Mouse (Mus musculus): ENCODE data around the gene Celsr2.

Gene Celsr2

DNA sequence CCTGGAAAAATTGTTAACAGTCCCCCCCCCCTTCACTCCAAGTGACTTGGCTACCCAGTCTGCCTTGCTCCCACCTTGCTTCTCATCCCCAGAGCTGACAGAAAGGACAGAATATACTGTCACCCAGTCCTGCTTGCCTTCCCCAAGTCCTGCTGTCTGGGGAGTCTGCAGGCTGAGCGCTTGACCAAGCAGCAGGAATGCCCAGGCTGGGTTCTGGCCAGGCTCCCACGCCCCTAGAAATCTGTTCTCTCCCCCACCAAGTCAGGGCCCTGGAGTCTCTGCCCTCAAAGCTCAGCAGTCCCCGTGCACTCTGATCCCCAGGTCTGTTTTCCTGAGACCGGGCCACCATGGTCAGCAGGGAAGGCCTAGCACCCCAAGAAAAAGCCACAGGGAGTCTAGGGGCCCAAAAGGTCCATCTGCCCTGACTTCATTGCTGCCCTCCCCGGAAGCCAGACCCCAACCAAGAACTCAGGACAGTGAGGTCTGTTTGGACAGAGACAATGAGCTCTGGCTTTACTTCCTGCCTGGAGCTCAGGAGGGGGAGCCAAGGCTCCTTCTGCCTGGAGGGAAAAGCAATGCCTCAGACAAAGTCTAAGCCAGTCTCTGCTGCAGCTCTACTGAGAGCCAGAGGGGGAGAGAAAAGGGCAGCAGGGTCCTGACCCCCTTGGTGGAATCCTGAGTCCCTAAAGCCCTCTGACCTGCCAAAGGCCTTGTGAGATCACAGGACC, 4.2 kb downstream of the Celsr2 start:
- peak; percentile 92 for DNase-seq

- DNase-seq: no peak
These were observed 5.0 kb downstream of the Celsr2 start for GRCm38 (mm10) chr3:108410359-108410714.

DNA sequence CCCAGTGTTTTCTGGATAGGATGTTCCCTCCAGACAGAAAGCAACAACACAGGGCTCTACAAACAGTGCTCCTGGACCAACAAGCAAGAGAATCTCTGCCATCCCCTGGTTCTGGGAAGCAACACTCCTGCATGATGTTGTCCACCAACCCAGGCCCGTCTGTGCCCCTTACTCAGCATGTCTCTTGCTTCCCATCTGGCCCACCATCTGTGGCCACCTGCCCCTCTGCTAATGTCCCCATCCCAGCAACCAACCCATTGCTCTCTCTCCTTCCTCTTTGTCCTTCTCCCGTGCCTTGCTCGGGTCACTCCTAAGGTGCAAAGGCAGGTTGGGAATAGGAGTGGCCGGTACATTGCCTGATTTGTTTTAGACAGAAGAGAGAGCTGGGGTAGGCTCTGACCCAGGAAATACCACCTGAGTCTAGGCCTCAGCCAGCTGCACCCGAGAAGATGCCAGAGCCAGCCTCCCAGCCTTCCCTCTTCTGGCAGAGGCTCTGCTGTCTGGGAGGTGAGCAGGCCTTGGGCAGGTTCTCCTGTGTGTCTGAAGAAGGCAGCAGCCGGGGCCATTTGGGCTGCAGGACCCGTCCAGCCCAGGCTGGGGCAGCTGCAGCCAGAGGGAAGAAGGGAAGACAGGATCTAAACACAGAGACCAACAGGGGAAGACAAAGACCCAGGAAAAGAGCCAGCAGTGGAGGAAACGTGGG, 5.5 kb downstream of the Celsr2 start:
- peak in 1 of 2 experiments; percentile 51 for DNase-seq

DNA sequence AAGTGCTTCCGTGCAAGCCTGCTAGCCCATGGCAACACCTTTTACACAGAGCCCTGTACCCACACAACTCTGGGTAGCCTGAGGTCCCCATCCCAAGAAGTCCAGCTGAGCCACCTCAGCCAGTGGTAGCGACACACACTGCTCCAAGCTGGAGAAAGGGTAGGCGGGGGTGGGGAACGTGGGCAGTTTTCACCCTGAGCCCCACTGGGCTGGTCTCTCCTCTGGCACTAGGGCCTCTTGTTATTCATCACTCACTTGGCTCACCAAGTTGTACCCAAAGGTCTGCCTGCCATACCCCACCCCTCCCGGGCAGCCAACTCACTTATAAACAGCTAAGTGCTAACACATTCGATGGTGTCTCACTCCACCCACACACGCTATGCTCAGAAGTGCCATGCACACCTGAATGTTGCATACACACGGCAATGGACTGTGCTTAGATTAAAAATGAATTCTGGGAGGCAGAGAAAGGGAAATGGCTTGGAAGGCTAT, 6.8 kb downstream of the Celsr2 start:
- DNase-seq: no peak

GRCm38 (mm10) chr3:108406306-108406885, 9.0 kb downstream of the Celsr2 start:
- DNase-seq: no peak

DNA sequence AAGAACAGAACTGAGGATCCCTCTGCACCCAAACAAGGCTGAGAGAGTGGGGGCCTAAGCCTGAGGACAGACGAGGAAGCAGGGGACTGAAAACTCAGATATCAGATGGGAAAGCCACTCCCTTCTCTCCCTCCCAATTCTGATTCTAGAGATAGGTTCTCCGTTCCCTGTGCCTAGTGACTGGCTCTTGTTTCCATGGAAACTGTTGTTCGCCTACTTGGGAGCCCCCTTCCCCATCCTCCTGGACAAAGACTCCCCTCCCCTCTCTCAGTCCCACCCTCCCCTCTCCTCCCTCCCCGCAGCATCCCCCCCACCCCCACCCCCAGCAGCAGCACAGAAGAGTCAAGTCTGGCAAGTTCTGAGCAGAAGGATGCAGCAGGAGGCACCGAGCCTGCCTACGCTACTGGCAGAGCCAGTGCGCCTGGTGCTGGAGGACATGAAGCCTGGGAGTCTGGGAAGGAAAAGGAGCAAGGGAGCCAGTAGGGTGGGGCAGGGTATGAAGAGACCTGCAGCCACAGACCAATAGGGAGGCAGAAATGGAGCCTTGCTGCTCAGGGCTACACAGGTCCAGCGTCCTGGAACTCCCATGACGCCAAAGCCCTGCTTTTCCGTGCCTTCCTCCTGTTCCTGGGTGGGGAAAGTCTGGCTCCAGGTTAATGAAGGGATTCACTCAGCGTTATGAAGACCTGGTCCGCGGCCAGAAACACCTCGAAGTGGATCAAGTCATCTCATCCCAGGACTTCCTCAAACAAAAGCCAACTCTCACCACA, 9.6 kb downstream of the Celsr2 start:
- DNase-seq: no peak

DNA sequence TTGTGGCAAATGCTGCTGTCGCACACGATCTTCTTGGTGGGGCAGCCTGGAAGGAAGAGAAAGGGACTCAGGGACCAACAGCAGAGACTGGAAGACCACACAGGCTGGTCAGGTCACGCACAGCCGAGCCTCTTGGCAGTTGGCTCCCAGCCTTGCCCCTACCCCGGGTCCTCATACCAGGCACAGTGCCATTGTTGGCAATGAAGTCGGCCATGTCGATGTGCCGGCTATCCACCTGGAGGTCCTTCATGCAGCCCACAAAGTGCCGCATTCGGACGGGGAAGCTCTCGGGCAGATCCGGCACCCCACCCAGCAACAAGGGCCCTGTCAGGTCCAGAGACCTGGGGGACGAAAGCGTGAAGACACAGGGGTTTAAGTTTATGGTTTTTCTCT, 12.8 kb downstream of the Celsr2 start:
- DNase-seq: no peak

- peak; percentile 95 to 96 for DNase-seq
These were observed 13.4 kb downstream of the Celsr2 start for GRCm38 (mm10) chr3:108401692-108402527.

- DNase-seq: no peak
These were observed 14.9 kb downstream of the Celsr2 start for GRCm38 (mm10) chr3:108400442-108400841.

GRCm38 (mm10) chr3:108398281-108398680, 17.1 kb downstream of the Celsr2 start:
- DNase-seq: no peak

- DNase-seq: no peak
These were observed 22.6 kb downstream of the Celsr2 start for GRCm38 (mm10) chr3:108392793-108393192.

DNA sequence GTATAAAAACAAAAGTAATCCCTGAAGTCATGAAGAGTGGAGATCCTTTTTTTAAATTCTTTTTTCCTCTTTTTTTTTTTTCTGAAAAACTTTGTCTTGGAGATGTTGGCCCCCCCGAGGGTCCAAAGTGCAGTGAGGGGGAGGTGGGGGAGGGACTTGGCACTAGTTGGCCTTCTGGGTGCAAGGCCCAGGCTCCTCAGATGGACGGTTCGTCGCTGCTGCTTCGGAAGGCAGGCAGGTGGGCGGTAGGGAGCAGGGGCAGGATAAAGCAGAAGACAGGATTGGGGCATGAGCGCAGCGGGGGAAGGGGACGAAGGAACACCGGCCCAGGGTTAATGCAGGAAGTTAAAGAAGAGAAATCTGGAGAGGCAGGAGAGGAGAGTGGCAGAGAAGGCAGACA, 23.1 kb downstream of the Celsr2 start:
- DNase-seq: peak; percentile 79 to 89

- peak; percentile 95 to 98 for DNase-seq
These were observed 26.2 kb downstream of the Celsr2 start for GRCm38 (mm10) chr3:108389111-108389545.

GRCm38 (mm10) chr3:108386186-108386585, 29.2 kb downstream of the Celsr2 start:
- no peak for DNase-seq

- DNase-seq: no peak
These were observed 30.9 kb downstream of the Celsr2 start for GRCm38 (mm10) chr3:108384425-108384824.

DNA sequence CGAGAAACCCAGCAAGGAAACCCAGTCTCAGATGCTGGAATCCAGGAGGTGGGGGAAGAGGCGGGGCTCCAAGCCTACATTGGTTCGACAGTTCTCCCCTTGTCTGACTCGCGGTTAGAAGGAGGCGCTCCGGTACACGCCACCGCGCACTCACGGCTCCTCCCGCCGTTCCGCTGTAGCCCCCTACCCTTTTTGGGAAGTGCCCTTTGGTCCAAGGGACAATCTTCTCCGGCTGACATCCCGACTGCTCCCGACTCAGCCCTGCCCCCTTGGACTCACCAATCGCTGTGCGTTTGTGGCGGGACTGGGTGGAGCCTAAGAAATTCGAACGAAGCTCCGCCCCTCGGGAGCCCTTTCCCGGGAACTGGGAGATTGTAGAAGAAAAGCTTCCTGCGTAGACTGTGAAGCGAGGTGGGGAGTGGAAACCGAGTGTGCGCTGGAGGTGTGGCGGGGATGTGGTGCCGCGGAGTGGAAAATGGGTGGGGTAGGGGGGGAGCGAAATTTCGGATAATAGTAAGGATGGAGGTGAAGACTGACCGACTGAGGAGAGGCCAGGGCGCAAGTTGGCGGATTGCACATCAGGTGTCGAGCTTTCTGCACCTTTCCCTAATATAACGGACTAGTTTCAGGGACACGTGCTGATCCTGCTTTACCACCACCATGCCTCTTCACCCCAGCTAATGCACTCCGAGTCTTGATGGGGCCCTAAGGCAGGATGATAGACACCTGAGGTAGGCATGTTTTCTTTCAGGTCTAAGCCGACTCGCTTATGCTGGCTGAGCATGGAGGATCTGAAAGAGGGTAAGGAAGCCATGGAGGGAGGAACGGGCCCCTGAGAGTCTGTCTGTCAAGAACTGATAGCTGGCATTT, 31.6 kb downstream of the Celsr2 start, which contains the start of gene Psrc1:
TSS of gene Psrc1 (plus strand) at position 355 of the 870 bp plus-strand sequence.
- DNase-seq: peak; percentile 77 to 92

DNA sequence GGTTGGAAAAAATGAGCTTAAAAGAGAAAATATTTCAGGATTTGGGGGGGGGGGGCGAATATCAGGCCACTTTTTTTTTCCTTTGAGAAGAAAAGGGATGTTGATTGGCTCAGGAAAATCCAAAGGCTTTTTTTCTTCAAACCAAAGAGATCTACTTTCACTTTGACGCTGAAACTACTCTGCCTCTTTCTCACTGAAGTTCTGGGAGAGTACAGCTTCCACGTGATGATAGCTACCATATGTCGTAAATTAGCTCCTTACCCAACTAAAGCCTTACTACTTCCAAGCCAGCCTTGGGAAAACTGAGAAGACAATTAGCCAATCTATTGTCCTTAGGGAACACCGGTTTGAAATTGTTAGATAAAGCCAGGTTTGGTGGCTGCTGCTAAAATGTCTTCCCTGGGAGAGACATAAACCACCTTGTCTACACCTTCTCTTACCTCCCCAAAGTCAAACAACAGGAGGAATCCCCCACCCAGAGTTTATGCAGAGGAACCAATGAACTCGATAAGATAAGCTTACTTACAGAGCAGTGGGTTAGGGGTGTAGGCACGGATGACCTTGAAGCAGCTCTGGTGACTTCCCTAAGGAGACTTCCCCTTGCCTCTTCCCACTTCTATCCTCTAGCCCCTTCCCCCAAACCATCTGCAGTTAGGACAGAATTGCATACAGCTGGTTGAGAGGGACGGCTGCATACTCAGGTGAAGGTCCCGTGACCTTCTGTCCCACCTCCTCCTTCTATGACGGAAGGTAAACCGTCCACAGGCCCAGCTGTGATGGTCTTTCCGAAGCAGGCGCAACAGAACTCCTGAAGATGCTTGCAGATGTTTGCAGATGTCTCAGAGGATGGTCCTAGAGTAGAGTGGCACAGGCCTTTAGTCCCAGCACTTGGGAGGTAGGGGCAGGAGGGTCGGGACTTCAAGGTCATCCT, 33.1 kb downstream of the Celsr2 start:
- no peak for DNase-seq

DNA sequence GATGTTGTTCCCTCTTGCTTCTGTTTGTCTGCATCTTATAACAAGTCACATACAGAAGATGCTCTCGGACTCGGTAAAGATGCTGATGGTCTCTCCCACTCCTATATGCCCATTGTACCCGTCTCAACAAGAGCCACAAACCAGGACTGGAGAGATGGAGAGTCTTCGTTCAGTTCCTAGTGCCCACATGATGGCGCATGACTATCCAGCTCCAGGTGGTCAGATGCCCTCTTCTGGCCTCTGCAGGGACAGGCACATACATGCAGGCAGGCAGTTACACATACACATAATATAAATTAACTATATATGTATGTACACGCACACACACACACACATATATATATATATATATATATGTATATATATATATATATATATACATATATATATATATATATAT, 34.7 kb downstream of the Celsr2 start:
- DNase-seq: no peak

DNA sequence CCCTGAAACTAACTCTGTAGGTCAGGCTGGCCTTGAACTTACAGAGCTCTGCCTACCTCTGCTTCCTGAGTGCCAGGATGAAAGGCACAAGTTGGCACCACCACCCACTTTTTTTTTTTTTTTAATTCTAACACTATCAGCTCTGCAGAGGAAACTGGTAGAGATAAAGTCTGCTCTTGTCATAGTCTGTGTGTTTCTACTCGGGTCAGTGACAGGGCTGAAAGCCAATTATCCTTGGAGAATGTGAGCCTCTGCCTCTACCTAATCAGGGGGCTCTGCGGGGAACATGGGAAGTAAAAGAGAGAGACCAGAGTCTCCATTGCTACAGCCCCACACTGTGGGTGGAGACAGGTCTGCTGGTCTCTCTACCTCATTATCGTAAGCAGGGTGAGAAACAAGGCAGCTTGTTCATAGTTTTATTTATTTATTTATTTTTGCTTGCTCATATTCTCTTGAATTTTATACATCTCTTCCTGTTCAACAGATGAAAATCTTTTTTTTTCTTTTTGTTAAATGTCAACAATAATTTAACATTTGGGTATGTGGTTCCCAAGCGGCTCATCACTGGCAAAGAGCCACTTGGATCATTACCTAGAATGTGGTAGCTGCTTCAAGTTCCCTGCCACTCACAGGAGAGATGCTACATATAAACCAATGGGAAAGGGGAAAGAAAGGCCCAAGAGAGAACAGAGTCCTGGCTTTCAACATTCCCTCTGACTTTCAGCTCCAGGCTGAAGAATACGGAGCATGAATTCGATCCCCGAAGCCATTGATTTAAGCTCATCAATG, 36.3 kb downstream of the Celsr2 start:
- no peak for DNase-seq
